Mouse (Mus musculus) embryonic fibroblast, embryonic 13.5 days (primary cell): ENCODE data around the gene Diaph2.

Source experiments
- CTCF ChIP-seq: IDR thresholded peaks from 2 replicates; pipeline ENCODE4 v1.5.1; 2011; ENCODE audit warnings: mild to moderate bottlenecking, control low read depth, low read length, moderate library complexity, borderline replicate concordance; ENCODE audit not compliant: insufficient read depth
- POLR2A ChIP-seq: IDR thresholded peaks from 2 replicates; pipeline ENCODE4 v1.6.1; 2011; ENCODE audit warnings: low read depth, mild to moderate bottlenecking, control low read depth, low read length, moderate library complexity

- TF ChIP-seq CTCF (no peak), POLR2A (no peak)
These were observed 659.4 kb downstream of the Diaph2 start for GRCm38 (mm10) chrX:130408985-130409384.
